Mouse (Mus musculus): ENCODE measurements at regions not wholly inside any gene's neighbourhood (a gene's known extent, or its start where the extent isn't known, plus 50 kb on each side); places are given as distances from the start of the nearest gene placed in this dataset.

DNA sequence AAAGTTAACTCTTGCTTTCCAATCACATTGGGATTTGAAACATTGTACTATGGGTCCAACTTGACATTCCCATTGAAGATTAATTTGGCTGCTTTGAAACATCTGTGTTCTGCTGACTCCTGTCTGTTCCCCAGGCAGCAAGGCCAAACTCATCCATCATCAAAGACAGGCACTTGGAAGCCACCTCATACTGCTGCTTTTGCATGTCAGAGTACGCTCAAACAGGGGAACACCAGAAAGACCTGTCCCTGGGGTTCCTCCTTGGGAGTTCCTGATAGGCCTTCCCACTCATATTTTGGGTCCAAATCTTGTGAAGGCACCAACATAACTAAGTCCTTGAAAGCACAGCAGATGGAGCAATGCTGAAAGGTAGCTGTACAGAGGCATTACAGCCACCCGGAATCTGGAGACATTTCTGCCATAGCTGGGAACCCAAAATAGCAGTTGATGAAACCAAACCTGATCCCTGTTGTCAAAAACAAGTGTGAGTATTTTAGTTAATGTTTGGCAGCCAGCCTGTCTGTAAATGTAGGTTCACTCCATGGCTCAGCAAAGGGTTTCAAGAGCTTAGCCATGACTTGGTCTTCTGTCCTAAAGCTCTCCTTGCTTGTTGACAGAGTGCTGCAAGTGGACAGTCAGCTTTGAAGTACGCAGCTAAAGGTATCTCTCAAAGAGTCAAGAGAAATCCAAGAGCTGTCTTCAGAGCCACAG is 147.0 kb upstream of the Spag17 start:
- no peak for DNase-seq

DNA sequence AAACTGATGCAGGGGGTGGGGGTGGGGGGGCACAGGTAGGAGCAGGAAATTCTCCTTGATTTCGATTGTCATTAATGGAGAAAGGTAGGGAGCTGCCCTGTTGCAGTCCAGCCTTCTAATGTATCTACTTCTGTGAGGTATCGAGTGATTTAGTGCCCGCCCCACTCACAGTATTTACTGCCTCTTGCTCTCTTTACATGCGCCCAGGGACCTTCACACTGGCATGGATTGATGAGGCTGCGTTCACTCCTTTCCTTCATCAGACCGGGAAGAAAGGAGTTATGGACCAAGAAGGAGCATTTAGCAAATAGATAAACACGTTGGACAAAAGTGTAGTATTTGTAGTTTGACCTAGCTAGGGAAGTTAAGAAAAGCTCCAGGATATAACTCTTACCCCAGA is 145.6 kb upstream of the Spag17 start:
- no peak for DNase-seq

GRCm38 (mm10) chr3:99741249-99742222 is 143.7 kb upstream of the Spag17 start:
- no peak for DNase-seq

DNA sequence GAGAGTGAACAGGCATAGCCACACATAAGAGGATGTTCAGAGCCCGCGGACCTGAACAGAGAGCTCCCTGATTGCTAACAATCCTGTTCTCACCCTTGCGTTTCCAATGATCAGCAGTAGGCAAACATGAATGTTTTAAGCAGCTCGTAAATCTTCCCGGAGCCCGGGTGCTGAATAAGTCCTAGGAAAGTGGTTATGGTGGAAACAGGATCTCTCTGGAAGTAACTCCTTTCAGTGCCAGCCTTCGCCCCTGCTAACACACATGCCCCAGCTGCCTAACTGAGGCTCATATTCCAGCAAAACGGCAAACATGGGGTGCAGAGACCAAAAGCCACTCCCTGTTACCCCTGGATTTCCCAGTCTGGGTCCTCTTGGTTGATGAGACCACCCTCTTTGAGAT is 135.5 kb upstream of the Spag17 start:
- DNase-seq: no peak

GRCm38 (mm10) chr3:99778526-99778925 is 106.7 kb upstream of the Spag17 start:
- peak; percentile 25 for DNase-seq

DNA sequence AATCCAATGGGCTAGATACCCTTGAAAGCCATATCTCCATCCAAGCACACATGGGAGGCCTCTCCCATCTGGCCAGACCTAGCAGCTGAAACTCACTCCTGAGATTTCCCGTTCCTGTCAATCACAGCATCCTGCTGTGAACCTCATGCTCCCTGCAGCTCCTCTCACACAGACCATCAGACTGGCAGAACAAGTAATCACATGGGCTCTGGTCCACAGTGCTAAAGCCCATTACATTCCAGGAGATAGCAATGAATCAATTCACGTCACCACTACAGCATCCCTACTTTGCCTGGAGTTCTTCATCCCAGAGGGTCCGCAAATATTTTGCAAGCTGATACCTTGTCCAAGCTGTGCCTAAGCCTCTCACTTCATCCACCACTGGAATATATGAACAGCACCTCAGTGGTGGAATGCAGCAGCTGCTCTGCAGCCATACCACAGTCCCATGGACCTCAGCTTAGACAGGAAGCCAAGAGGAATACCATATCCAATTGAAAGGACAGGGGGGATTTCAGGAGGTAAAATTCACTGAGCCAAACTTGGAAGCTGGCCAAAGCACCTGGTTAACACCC is 99.2 kb upstream of the Spag17 start:
- DNase-seq: no peak

DNA sequence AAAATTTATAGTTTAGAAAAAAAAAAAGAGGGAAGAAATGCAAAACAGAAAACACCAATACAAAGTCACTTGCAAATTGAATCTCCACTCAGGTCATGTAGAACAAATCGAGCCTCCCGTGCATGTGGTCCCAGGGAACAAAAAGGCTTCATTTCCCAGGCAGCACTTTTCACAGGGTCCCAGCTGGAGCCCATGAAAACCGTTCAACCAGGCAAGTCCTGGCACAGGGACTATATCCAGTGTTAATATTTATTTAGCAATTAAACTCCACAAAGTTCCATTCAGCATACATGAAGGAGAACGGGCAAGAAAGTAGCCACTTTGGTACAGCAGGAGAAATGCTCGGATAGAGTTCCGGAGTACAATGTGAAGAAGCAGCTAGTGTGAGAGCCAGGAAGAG is 93.9 kb upstream of the Spag17 start:
- DNase-seq: no peak

GRCm38 (mm10) chr3:99793622-99794021 is 91.6 kb upstream of the Spag17 start:
- no peak for DNase-seq

DNA sequence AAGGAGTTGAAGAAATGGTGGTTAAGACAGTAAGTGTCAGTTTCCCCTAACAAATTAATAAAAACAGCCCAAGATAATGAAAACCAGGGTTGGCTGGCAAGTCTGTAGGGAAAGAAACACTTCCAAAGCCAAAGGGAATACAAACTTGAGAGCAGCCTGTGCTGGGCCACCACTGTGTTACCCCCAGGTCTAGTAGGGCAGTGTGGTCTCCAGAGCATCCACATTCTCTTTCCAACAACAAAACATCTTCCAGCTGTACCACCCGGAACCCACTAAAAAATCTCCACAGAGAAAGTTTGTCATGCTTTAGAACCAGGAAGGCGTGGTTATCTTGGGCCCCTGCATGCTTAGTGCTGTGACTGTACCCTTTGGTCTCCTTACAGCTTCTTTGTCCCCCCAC is 89.4 kb upstream of the Spag17 start:
- DNase-seq: no peak

DNA sequence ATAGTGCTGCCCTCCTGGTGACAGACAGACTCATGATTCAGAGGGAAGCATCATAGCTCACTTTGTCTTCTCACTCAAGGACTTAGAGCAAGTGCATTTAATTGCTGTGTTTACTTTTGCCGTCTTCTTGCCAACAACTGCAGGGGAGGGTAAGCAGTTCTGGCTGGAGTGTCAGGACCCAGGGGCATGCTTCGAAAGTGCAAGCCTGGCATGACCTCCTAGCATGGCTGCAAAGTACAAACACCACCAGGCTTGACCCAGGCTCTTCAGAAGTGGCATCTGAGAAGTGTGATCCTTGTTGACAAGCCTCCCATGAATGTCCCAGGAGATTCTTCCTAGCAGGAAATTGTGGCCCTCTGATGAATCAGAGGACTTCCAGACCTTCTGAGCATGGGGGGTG is 87.4 kb upstream of the Spag17 start:
- no peak for DNase-seq

DNA sequence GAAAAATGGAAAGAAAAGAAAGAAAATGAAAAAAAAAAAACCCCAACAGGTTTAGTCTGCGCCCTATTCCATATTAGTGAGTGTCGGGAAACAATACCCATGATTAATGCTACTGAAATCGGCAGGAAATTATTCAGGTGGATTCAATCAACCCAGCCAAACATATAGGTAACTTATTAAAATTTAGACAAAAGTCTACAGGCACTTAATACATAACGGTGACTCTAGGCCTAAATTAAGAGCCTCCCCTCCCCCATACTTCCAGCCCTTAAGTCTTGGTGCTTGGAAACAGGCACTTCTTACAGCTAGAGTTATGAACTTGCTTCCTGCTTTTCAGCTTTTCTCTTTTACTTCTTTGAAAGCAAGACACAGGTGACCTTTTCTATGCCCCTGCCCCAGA is 74.7 kb upstream of the Spag17 start:
- no peak for DNase-seq

DNA sequence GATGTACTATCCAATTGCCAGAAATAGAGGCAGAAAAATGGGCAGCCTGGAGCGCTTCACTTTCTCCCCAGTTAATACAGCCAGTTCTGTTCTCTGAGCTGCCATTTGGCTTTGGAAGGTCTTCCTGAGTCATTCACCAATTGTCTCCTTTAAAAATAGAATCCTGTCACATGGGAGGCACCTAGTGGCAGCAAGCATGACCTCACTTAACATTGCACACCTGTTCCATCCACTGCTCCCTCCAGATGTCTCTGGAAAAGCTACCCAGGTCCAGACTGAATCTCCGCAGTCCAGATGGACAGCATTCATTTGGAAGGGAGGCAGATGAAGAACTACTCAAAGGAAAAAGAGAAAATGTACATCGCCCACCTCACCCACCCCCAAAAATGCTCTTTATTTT is 73.9 kb upstream of the Spag17 start:
- no peak for DNase-seq

GRCm38 (mm10) chr3:99812836-99813235 is 72.4 kb upstream of the Spag17 start:
- DNase-seq: no peak

- DNase-seq: no peak
Observed at GRCm38 (mm10) chr3:99815115-99815514, 70.1 kb upstream of the Spag17 start.

DNA sequence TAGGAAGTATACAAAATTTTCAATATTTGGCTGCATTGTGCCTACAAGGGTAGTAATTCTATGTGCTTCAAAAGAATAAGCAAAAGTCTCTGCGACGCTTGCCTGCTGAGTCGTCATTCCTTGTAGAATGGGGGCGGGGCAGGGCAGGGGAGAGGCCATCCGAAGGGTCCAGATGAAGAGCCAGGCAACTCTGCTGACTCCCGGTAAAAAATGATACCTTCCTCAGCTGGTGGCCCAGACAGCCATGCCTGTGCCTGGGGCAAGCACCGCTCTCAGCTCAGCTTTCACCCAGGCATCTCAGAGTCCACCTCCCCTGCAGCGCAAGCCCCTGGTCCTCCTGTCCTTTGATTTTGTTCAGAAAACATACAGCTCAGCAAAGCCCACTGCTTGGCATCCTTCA is 67.2 kb upstream of the Spag17 start:
- DNase-seq: no peak

- no peak for DNase-seq
Observed at GRCm38 (mm10) chr3:99822735-99823134, 62.5 kb upstream of the Spag17 start.

DNA sequence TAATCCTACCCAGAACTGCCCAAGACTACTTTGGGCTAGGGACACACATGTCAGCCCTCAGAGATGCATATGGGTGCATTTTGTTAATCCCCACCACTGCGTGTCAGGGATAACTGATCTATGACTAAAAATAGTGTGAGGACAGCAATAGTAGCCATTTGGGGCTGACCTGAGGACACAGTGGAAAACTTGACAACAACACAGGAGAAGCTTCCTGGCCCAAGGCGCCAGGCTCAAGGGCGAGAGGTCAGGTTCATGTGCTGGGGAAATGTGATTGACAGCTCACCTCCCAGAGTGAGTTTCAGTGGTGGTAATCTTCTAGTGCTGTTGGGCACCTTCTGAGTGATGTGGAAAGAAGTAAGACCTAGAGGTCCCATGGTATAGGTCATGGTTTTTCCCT is 62.0 kb upstream of the Spag17 start:
- no peak for DNase-seq
